Mouse (Mus musculus): Measurements from ENCODE around the gene Irf1. TPM values are rescaled to one million over a fixed set of nuclear protein-coding genes. Genes with fewer than 3 reads are reported as not detected.

Gene Irf1
- total RNA-seq, 2 experiments from 2014 or later: 18.7 to 23.9 TPM

GRCm38 (mm10) chr11:53761284-53761683 lies 8.5 kb upstream of the Irf1 start:
- no peak for DNase-seq

- peak; percentile 84 to 87 for DNase-seq
Observed at GRCm38 (mm10) chr11:53761822-53762221, 8.0 kb upstream of the Irf1 start.

- no peak for DNase-seq
Observed at GRCm38 (mm10) chr11:53762426-53762825, 7.4 kb upstream of the Irf1 start.

- peak; percentile 91 to 94 for DNase-seq
Observed at GRCm38 (mm10) chr11:53762827-53763495, 6.9 kb upstream of the Irf1 start.

- DNase-seq: peak; percentile 96 to 97
Observed at GRCm38 (mm10) chr11:53763496-53764140, 6.2 kb upstream of the Irf1 start.

GRCm38 (mm10) chr11:53764581-53764980 lies 5.2 kb upstream of the Irf1 start:
- peak in 1 of 2 experiments; percentile 26 for DNase-seq

GRCm38 (mm10) chr11:53768422-53769184 lies 1.2 kb upstream of the Irf1 start:
- DNase-seq: no peak

GRCm38 (mm10) chr11:53769185-53769576 lies 633 bp upstream of the Irf1 start:
- no peak for DNase-seq

- peak; percentile 85 to 89 for DNase-seq
Observed at GRCm38 (mm10) chr11:53770125-53770791, 444 bp downstream of the Irf1 start.

- DNase-seq: peak in 1 of 2 experiments; percentile 34
Observed at GRCm38 (mm10) chr11:53771001-53771744, 1.4 kb downstream of the Irf1 start.

- DNase-seq: peak in 1 of 2 experiments; percentile 21
Observed at GRCm38 (mm10) chr11:53772536-53772935, 2.7 kb downstream of the Irf1 start.

- peak in 1 of 2 experiments; percentile 4 for DNase-seq
Observed at GRCm38 (mm10) chr11:53773087-53773486, 3.3 kb downstream of the Irf1 start, which contains the start of gene Gm17334. TSS of gene Gm17334 (minus strand) at chr11:53773187.

GRCm38 (mm10) chr11:53773641-53774360 lies 4.0 kb downstream of the Irf1 start:
- peak in 1 of 2 experiments; percentile 6 for DNase-seq

GRCm38 (mm10) chr11:53774659-53775255 lies 4.9 kb downstream of the Irf1 start:
- peak; percentile 17 to 64 for DNase-seq

- no peak for DNase-seq
Observed at GRCm38 (mm10) chr11:53777736-53778135, 7.9 kb downstream of the Irf1 start.

- no peak for DNase-seq
Observed at GRCm38 (mm10) chr11:53778455-53778854, 8.6 kb downstream of the Irf1 start.

GRCm38 (mm10) chr11:53779808-53780207 lies 10.0 kb downstream of the Irf1 start:
- DNase-seq: no peak

- no peak for DNase-seq
Observed at GRCm38 (mm10) chr11:53780262-53780661, 10.4 kb downstream of the Irf1 start.

GRCm38 (mm10) chr11:53781201-53781775 lies 11.5 kb downstream of the Irf1 start:
- no peak for DNase-seq

- DNase-seq: peak in 1 of 2 experiments; percentile 42
Observed at GRCm38 (mm10) chr11:53781964-53782363, 12.2 kb downstream of the Irf1 start.

All from heart, adult 18-20 months (tissue).